Mouse (Mus musculus): ENCODE measurements around the gene Olfr691. TPM values are rescaled to one million over a fixed set of nuclear protein-coding genes. Genes with fewer than 3 reads are reported as not detected.
A peak's percentile ranks its signal among the peaks of the same experiment; 100 is the strongest.

The Olfr691 gene
- polyA plus RNA-seq, 1 experiment from 2014 or later: not detected

GRCm38 (mm10) chr7:105342752-105343151 lies 682 bp upstream of the Olfr691 start:
- Histone ChIP-seq H3K27me3 (ENCODE audit: control insufficient read depth, insufficient read depth, low read length) (no peaks in the 10 kb centered on the region), H3K9ac (ENCODE audit: low read length) (no peak overlapping the region), H3K9me3 (ENCODE audit: control insufficient read depth, low read length) (no peaks in the 10 kb centered on the region), H3K36me3 (ENCODE audit: control insufficient read depth, insufficient read depth, low read length) (no peaks in the 10 kb centered on the region), H3K4me1 (replicated peaks; ENCODE audit: control insufficient read depth, insufficient read depth) (no peaks in the 10 kb centered on the region), H3K27ac (replicated peaks) (no peak overlapping the region), H3K4me2 (replicated peaks; ENCODE audit: low read depth) (no peak overlapping the region), H3K4me3 (ENCODE audit: low read depth, low read length) (no peak overlapping the region)
- no peak for TF ChIP-seq EP300 (optimal IDR thresholded peaks at IDR 0.05)
- no peak for TF ChIP-seq CTCF (IDR thresholded peaks at IDR 0.05; ENCODE audit: low read depth)
- ATAC-seq (ENCODE audit: low FRiP score, low TSS enrichment) (no peak), DNase-seq (ENCODE audit: low spot score) (no peak)
- WGBS: 77% methylated on average over 2 of the region's 2 CpGs

DNA sequence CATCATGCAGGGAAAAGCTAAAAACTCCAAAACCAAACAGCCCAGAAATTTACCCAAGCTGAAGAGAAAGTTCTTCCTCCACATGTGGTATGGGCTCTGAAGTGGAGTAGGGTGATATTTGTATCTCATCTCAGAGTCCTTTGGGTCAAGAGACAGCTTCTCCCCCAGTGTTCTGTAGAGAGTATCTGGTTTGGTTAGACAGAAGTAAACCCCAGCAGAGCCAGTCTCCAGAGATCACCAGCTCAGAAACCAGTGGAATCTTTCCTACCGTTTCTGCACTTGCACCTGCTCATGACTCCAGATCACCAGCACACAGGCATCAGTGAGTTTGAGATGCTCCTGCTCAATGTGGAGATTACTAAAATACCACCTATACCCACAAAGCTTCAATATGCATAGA lies 8.1 kb downstream of the Olfr691 start, which contains the start of gene Olfr690:
Olfr690 (minus strand) TSS at position 101 of the 400 bp plus-strand sequence.
- DNase-seq (ENCODE audit: low spot score) (no peak), ATAC-seq (ENCODE audit: low FRiP score, low TSS enrichment) (no peak)
- WGBS: 91% methylated on average over 1 of the region's 1 CpGs
- Histone ChIP-seq H3K27ac (replicated peaks) (no peak within 1 kb of the TSS), H3K36me3 (ENCODE audit: control insufficient read depth, insufficient read depth, low read length) (no peaks in the 10 kb centered on the region), H3K9me3 (ENCODE audit: control insufficient read depth, low read length) (no peaks in the 10 kb centered on the region), H3K9ac (ENCODE audit: low read length) (no peak within 1 kb of the TSS), H3K4me2 (replicated peaks; ENCODE audit: low read depth) (no peak within 1 kb of the TSS), H3K4me1 (replicated peaks; ENCODE audit: control insufficient read depth, insufficient read depth) (no peaks in the 10 kb centered on the region), H3K27me3 (ENCODE audit: control insufficient read depth, insufficient read depth, low read length) (no peaks in the 10 kb centered on the region), H3K4me3 (ENCODE audit: low read depth, low read length) (no peak within 1 kb of the TSS)
- TF ChIP-seq EP300 (optimal IDR thresholded peaks at IDR 0.05): no peak
- TF ChIP-seq CTCF (IDR thresholded peaks at IDR 0.05; ENCODE audit: low read depth): no peak

- Histone ChIP-seq H3K27ac (replicated peaks) (no peak overlapping the region), H3K9me3 (ENCODE audit: control insufficient read depth, low read length) (no peaks in the 10 kb centered on the region), H3K9ac (ENCODE audit: low read length) (no peak overlapping the region), H3K36me3 (ENCODE audit: control insufficient read depth, insufficient read depth, low read length) (no peaks in the 10 kb centered on the region), H3K4me3 (ENCODE audit: low read depth, low read length) (no peak overlapping the region), H3K4me2 (replicated peaks; ENCODE audit: low read depth) (no peak overlapping the region), H3K4me1 (replicated peaks; ENCODE audit: control insufficient read depth, insufficient read depth) (no peaks in the 10 kb centered on the region), H3K27me3 (ENCODE audit: control insufficient read depth, insufficient read depth, low read length) (no peaks in the 10 kb centered on the region)
- WGBS: 62% methylated on average over 2 of the region's 2 CpGs
- TF ChIP-seq CTCF (IDR thresholded peaks at IDR 0.05; ENCODE audit: low read depth) (peak; percentile 28; the same call in 1 of the 2 replicates), EP300 (optimal IDR thresholded peaks at IDR 0.05) (no peak)
- DNase-seq (ENCODE audit: low spot score): no peak
- no peak for ATAC-seq (ENCODE audit: low FRiP score, low TSS enrichment)
These were observed 16.8 kb downstream of the Olfr691 start for GRCm38 (mm10) chr7:105325302-105325701.

- 82% methylated on average over 1 of the region's 1 CpGs for WGBS
- Histone ChIP-seq H3K27ac (replicated peaks) (no peak within 1 kb of the TSS), H3K36me3 (ENCODE audit: control insufficient read depth, insufficient read depth, low read length) (no peaks in the 10 kb centered on the region), H3K4me1 (replicated peaks; ENCODE audit: control insufficient read depth, insufficient read depth) (no peaks in the 10 kb centered on the region), H3K27me3 (ENCODE audit: control insufficient read depth, insufficient read depth, low read length) (no peaks in the 10 kb centered on the region), H3K9me3 (ENCODE audit: control insufficient read depth, low read length) (no peaks in the 10 kb centered on the region), H3K9ac (ENCODE audit: low read length) (no peak within 1 kb of the TSS), H3K4me3 (ENCODE audit: low read depth, low read length) (no peak within 1 kb of the TSS), H3K4me2 (replicated peaks; ENCODE audit: low read depth) (no peak within 1 kb of the TSS)
- no peak for TF ChIP-seq CTCF (IDR thresholded peaks at IDR 0.05; ENCODE audit: low read depth)
- no peak for TF ChIP-seq EP300 (optimal IDR thresholded peaks at IDR 0.05)
- ATAC-seq (ENCODE audit: low FRiP score, low TSS enrichment) (no peak), DNase-seq (ENCODE audit: low spot score) (no peak)
These were observed 31.2 kb downstream of the Olfr691 start, which contains the start of gene Olfr689 for GRCm38 (mm10) chr7:105310865-105311264. Gene Olfr689 (plus strand): TSS chr7:105311165.

GRCm38 (mm10) chr7:105290051-105290450 lies 52.0 kb downstream of the Olfr691 start:
- no peak for TF ChIP-seq EP300 (optimal IDR thresholded peaks at IDR 0.05)
- no peak for TF ChIP-seq CTCF (IDR thresholded peaks at IDR 0.05; ENCODE audit: low read depth)
- Histone ChIP-seq H3K9ac (ENCODE audit: low read length) (no peak overlapping the region), H3K4me3 (ENCODE audit: low read depth, low read length) (no peak overlapping the region), H3K27ac (replicated peaks) (no peak overlapping the region), H3K4me1 (replicated peaks; ENCODE audit: control insufficient read depth, insufficient read depth) (no peaks in the 10 kb centered on the region), H3K27me3 (ENCODE audit: control insufficient read depth, insufficient read depth, low read length) (no peaks in the 10 kb centered on the region), H3K36me3 (ENCODE audit: control insufficient read depth, insufficient read depth, low read length) (no peaks in the 10 kb centered on the region), H3K4me2 (replicated peaks; ENCODE audit: low read depth) (no peak overlapping the region), H3K9me3 (ENCODE audit: control insufficient read depth, low read length) (no peaks in the 10 kb centered on the region)
- DNase-seq (ENCODE audit: low spot score) (no peak), ATAC-seq (ENCODE audit: low FRiP score, low TSS enrichment) (no peak)

GRCm38 (mm10) chr7:105287795-105288194 lies 54.3 kb downstream of the Olfr691 start, which contains the start of gene Olfr688:
Gene Olfr688 (plus strand): TSS chr7:105288095.
- Histone ChIP-seq H3K27ac (replicated peaks) (no peak within 1 kb of the TSS), H3K36me3 (ENCODE audit: control insufficient read depth, insufficient read depth, low read length) (no peaks in the 10 kb centered on the region), H3K4me3 (ENCODE audit: low read depth, low read length) (no peak within 1 kb of the TSS), H3K4me1 (replicated peaks; ENCODE audit: control insufficient read depth, insufficient read depth) (no peaks in the 10 kb centered on the region), H3K9me3 (ENCODE audit: control insufficient read depth, low read length) (no peaks in the 10 kb centered on the region), H3K27me3 (ENCODE audit: control insufficient read depth, insufficient read depth, low read length) (no peaks in the 10 kb centered on the region), H3K9ac (ENCODE audit: low read length) (no peak within 1 kb of the TSS), H3K4me2 (replicated peaks; ENCODE audit: low read depth) (no peak within 1 kb of the TSS)
- DNase-seq (ENCODE audit: low spot score): no peak
- no peak for ATAC-seq (ENCODE audit: low FRiP score, low TSS enrichment)
- 77% methylated on average over 6 of the region's 6 CpGs for WGBS
- no peak for TF ChIP-seq EP300 (optimal IDR thresholded peaks at IDR 0.05)
- TF ChIP-seq CTCF (IDR thresholded peaks at IDR 0.05; ENCODE audit: low read depth): no peak

Other genes with a start within 250 kb of the Olfr691 start
- not detected in 2 replicates for gene Olfr680-ps1, start 249.5 kb downstream of the Olfr691 start, polyA plus RNA-seq (2015; fragmentation: Nextera tagmentation; extraction: Ambion mirVana)
- 0.02 TPM in 1 of 2 replicates, not detected in the other for gene Olfr681, start 225.4 kb downstream of the Olfr691 start, polyA plus RNA-seq (2015; fragmentation: Nextera tagmentation; extraction: Ambion mirVana)
- not detected in 2 replicates for gene Olfr683, start 195.3 kb downstream of the Olfr691 start, polyA plus RNA-seq (2015; fragmentation: Nextera tagmentation; extraction: Ambion mirVana)
- gene Olfr684, start 178.6 kb downstream of the Olfr691 start, polyA plus RNA-seq (2015; fragmentation: Nextera tagmentation; extraction: Ambion mirVana): not detected in 2 replicates
- gene Olfr685, start 156.3 kb downstream of the Olfr691 start, polyA plus RNA-seq (2015; fragmentation: Nextera tagmentation; extraction: Ambion mirVana): not detected in 2 replicates
- not detected in 2 replicates for gene Olfr686, start 134.8 kb downstream of the Olfr691 start, polyA plus RNA-seq (2015; fragmentation: Nextera tagmentation; extraction: Ambion mirVana)
- not detected in 2 replicates for gene Olfr688, start 54.2 kb downstream of the Olfr691 start, polyA plus RNA-seq (2015; fragmentation: Nextera tagmentation; extraction: Ambion mirVana)
- gene Olfr689, start 31.1 kb downstream of the Olfr691 start, polyA plus RNA-seq (2015; fragmentation: Nextera tagmentation; extraction: Ambion mirVana): 0.04 TPM in 1 of 2 replicates, not detected in the other
- not detected in 2 replicates for gene Olfr690, start 8.2 kb downstream of the Olfr691 start, polyA plus RNA-seq (2015; fragmentation: Nextera tagmentation; extraction: Ambion mirVana)
- gene Olfr692, start 26.0 kb upstream of the Olfr691 start, polyA plus RNA-seq (2015; fragmentation: Nextera tagmentation; extraction: Ambion mirVana): not detected in 2 replicates
- gene Gm5901, start 32.8 kb upstream of the Olfr691 start, polyA plus RNA-seq (2015; fragmentation: Nextera tagmentation; extraction: Ambion mirVana): not detected in 2 replicates
- gene Fam160a2, start 57.8 kb upstream of the Olfr691 start, polyA plus RNA-seq (2015; fragmentation: Nextera tagmentation; extraction: Ambion mirVana): 18.5 and 20.6 TPM in 2 replicates
- gene Cnga4, start 62.3 kb upstream of the Olfr691 start, polyA plus RNA-seq (2015; fragmentation: Nextera tagmentation; extraction: Ambion mirVana): not detected in 2 replicates
- 3.3 and 3.6 TPM in 2 replicates for gene Cckbr, start 83.5 kb upstream of the Olfr691 start, polyA plus RNA-seq (2015; fragmentation: Nextera tagmentation; extraction: Ambion mirVana)
- 163 and 184 TPM in 2 replicates for gene Cavin3, start 140.0 kb upstream of the Olfr691 start, polyA plus RNA-seq (2015; fragmentation: Nextera tagmentation; extraction: Ambion mirVana)
- 79.7 and 91.0 TPM in 2 replicates for gene Smpd1, start 212.1 kb upstream of the Olfr691 start, polyA plus RNA-seq (2015; fragmentation: Nextera tagmentation; extraction: Ambion mirVana)
- gene Apbb1, start 239.4 kb upstream of the Olfr691 start, polyA plus RNA-seq (2015; fragmentation: Nextera tagmentation; extraction: Ambion mirVana): 16.6 and 18.5 TPM in 2 replicates

Data from stomach, postnatal 0 days (tissue).